Mouse (Mus musculus) spleen, adult 2 months (tissue): ENCODE results near the gene Il2ra.

Source experiments
- CTCF ChIP-seq: fragments of 200-500 bp; IDR thresholded peaks from 2 replicates; pipeline ENCODE4 v1.5.1; 2011; ENCODE audit warnings: mild to moderate bottlenecking, inconsistent platforms; ENCODE audit not compliant: insufficient read depth, insufficient read length, insufficient replicate concordance; ENCODE audit errors: extremely low read depth
- POLR2A ChIP-seq: fragments of 200-500 bp; IDR thresholded peaks from 2 replicates; pipeline ENCODE4 v1.6.1; 2011; ENCODE audit warnings: low read depth, low read length, inconsistent platforms

GRCm38 (mm10) chr2:11644057-11644456, 1.4 kb downstream of the Il2ra start:
- TF ChIP-seq POLR2A = no peak
- no peak for TF ChIP-seq CTCF
